Mouse (Mus musculus): ENCODE results near the gene Gm5089.

- no peak for TF ChIP-seq CTCF (IDR thresholded peaks at IDR 0.05; ENCODE audit: low read depth, low read length)
- no peak for TF ChIP-seq POLR2A (IDR thresholded peaks at IDR 0.05; ENCODE audit: borderline replicate concordance, low read depth, low read length)
Measured at GRCm38 (mm10) chr14:122404596-122405154, 46.2 kb downstream of the Gm5089 start.

Measured in bone marrow macrophage, adult 2 months (primary cell).